22 mouse cellular contexts compared by ENCODE assay signal in the genomic region with DNA sequence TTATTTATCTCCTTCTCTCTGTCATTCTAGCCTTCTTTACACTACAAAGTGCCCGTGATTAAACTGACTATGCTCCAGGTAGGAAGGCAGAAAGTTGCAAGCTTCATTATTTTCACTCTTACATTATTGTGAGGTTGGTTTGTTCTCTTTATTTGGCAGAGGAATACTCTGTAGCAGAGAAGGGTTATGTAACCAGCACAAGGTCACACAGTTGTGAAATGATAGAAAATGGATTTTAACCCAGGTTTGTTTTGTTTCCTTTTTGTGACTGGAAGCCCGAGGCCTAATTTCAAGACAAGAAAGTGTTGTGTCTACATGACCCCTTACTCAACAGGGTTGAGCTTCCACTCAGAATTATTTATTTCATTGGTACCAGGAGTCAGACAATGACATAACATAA.
"Had no signal": no experiment of that assay in that cellular context is flagged by ENCODE, and none has a peak within 500 bp of the region (broad histone marks: within the 10 kb centered on the region; RNA-seq: fewer than 3 reads in every experiment).

No protein-coding gene starts in this region.

- DNase-seq: gastrocnemius, adult 2 months; gastrocnemius, postnatal 10 days; gastrocnemius, postnatal 25 days; heart, adult 18-20 months; heart, postnatal 10 days; heart, postnatal 4 days; kidney, adult 18-20 months; kidney, adult 8-10 months; kidney, postnatal 10 days; kidney, postnatal 25 days; kidney, postnatal 4 days had no signal

- H3K27ac ChIP-seq: gastrocnemius, adult 2 months; heart, embryonic 10.5 days; hindbrain, embryonic 10.5 days; hindbrain, embryonic 12.5 days; hindbrain, embryonic 14.5 days; intestine, embryonic 15.5 days; layer of hippocampus, adult 2 months; left cerebral cortex, adult 2 months; limb, embryonic 10.5 days; limb, embryonic 12.5 days; liver, embryonic 14.5 days had no signal

- H3K36me3 ChIP-seq: heart, embryonic 10.5 days; heart, embryonic 12.5 days; hindbrain, embryonic 10.5 days; hindbrain, embryonic 12.5 days; intestine, embryonic 15.5 days; limb, embryonic 10.5 days; limb, embryonic 12.5 days had no signal

- H3K9ac ChIP-seq: heart, embryonic 12.5 days; hindbrain, embryonic 12.5 days; hindbrain, embryonic 14.5 days; intestine, embryonic 15.5 days; limb, embryonic 12.5 days; liver, embryonic 14.5 days had no signal

- H3K27me3 ChIP-seq: hindbrain, embryonic 12.5 days; intestine, embryonic 15.5 days had no signal

- H3K4me1 ChIP-seq: heart, embryonic 10.5 days; intestine, embryonic 15.5 days had no signal

- H3K4me3 ChIP-seq: gastrocnemius, adult 2 months; heart, embryonic 10.5 days; heart, embryonic 12.5 days; hindbrain, embryonic 10.5 days; hindbrain, embryonic 12.5 days; intestine, embryonic 15.5 days; layer of hippocampus, adult 2 months; left cerebral cortex, adult 2 months; limb, embryonic 10.5 days; limb, embryonic 12.5 days had no signal
